Mouse (Mus musculus) bone marrow, adult 2 months (tissue): ENCODE measurements around the gene Tbc1d5.

ENCODE experiments used
- CTCF ChIP-seq: fragments of 200-500 bp; IDR thresholded peaks from 2 replicates; pipeline ENCODE4 v1.5.1; 2011; ENCODE audit warnings: low read length, control low read depth; ENCODE audit not compliant: control insufficient read depth, insufficient read depth
- POLR2A ChIP-seq: fragments of 200-500 bp; IDR thresholded peaks from 2 replicates; pipeline ENCODE4 v1.6.1; 2011; ENCODE audit warnings: low read depth, mild to moderate bottlenecking, control low read depth, low read length, borderline replicate concordance; ENCODE audit not compliant: control insufficient read depth

GRCm38 (mm10) chr17:50851382-50851781 lies 327.8 kb downstream of the Tbc1d5 start:
- no peak for TF ChIP-seq CTCF
- TF ChIP-seq POLR2A, result no peak
